Mouse (Mus musculus): Measurements from ENCODE around the gene Agap2.

DNA sequence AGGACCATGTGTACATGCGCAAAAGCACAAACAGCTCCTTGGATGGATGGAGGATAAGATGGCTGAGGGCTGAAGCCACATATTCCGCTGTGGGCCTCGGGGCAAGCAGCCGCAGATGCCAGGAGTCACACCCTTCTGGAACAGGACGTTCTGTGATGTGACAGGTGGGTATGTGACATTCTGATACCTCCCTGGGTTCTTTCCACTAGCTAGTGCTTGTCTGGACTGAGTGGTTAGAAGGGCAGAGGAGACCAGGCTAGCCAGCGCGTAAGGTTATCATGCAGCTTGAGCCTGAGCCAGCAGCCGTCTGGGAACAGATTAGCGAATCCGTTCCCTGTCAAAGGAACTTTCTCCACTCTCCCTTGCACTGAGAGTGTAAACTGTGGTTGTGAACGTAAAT is 65.9 kb downstream of the Agap2 start:
- no peak for TF ChIP-seq EP300 (IDR thresholded peaks at IDR 0.05; ENCODE audit: low read depth)
- TF ChIP-seq CTCF (IDR thresholded peaks at IDR 0.05; ENCODE audit: low read depth) = no peak

Measured in liver, postnatal 0 days (tissue).